Mouse (Mus musculus) thymus, postnatal 10 days (tissue): Measurements from ENCODE around the gene Trmt10a.
"Not testable (repeated sequence)": the region's sequence is repeated elsewhere in the genome, so short reads cannot be mapped to it uniquely, and the experiment has no call there.

Experiments
- DNase-seq, 2 experiments: peaks; one replicate each; pipeline ENCODE4 v3.0.0; 2021; ENCODE audit warnings: low spot score in 2 of 2

Trmt10a gene

GRCm38 (mm10) chr3:138134528-138134927, 8.7 kb upstream of the Trmt10a start:
- DNase-seq = no peak

GRCm38 (mm10) chr3:138138146-138138545, 5.1 kb upstream of the Trmt10a start:
- not testable (repeated sequence) for DNase-seq

- DNase-seq = no peak
Measured at GRCm38 (mm10) chr3:138139663-138140062, 3.6 kb upstream of the Trmt10a start.

GRCm38 (mm10) chr3:138142052-138142732, 1.1 kb upstream of the Trmt10a start:
- no peak for DNase-seq

- no peak for DNase-seq
Measured at GRCm38 (mm10) chr3:138142733-138143314, 424 bp upstream of the Trmt10a start.

GRCm38 (mm10) chr3:138144060-138144641, 903 bp downstream of the Trmt10a start:
- DNase-seq = no peak

- DNase-seq = peak; percentile 72 to 85
Measured at GRCm38 (mm10) chr3:138144642-138145171, 1.5 kb downstream of the Trmt10a start, which contains the start of gene Mttp. TSS of gene Mttp (minus strand) at chr3:138144968.

- DNase-seq = no peak
Measured at GRCm38 (mm10) chr3:138148811-138149210, 5.6 kb downstream of the Trmt10a start.

GRCm38 (mm10) chr3:138155062-138155461, 11.8 kb downstream of the Trmt10a start:
- DNase-seq = no peak

GRCm38 (mm10) chr3:138156651-138157050, 13.4 kb downstream of the Trmt10a start:
- DNase-seq = no peak

GRCm38 (mm10) chr3:138161623-138162022, 18.4 kb downstream of the Trmt10a start:
- DNase-seq = no peak

GRCm38 (mm10) chr3:138162553-138163183, 19.4 kb downstream of the Trmt10a start:
- no peak for DNase-seq

- DNase-seq = peak in 1 of 2 experiments; percentile 15
Measured at GRCm38 (mm10) chr3:138173291-138173690, 30.0 kb downstream of the Trmt10a start.

- DNase-seq = no peak
Measured at GRCm38 (mm10) chr3:138175551-138175950, 32.3 kb downstream of the Trmt10a start.

- no peak for DNase-seq
Measured at GRCm38 (mm10) chr3:138182019-138182418, 38.8 kb downstream of the Trmt10a start.

- DNase-seq = no peak
Measured at GRCm38 (mm10) chr3:138183371-138183770, 40.1 kb downstream of the Trmt10a start.

- DNase-seq = no peak
Measured at GRCm38 (mm10) chr3:138185290-138185689, 42.0 kb downstream of the Trmt10a start.

GRCm38 (mm10) chr3:138185995-138186930, 43.0 kb downstream of the Trmt10a start:
- DNase-seq = no peak

GRCm38 (mm10) chr3:138192260-138192659, 49.0 kb downstream of the Trmt10a start:
- no peak for DNase-seq

GRCm38 (mm10) chr3:138193683-138194302, 50.5 kb downstream of the Trmt10a start, which contains the start of gene 4930579F01Rik:
TSS of gene 4930579F01Rik (minus strand) at chr3:138193825.
- no peak for DNase-seq

GRCm38 (mm10) chr3:138197093-138197492, 53.8 kb downstream of the Trmt10a start:
- no peak for DNase-seq
